Mouse (Mus musculus) midbrain, embryonic 16.5 days (tissue): ENCODE measurements around the gene Ndufab1. TPM values are rescaled to one million over a fixed set of nuclear protein-coding genes. Genes with fewer than 3 reads are reported as not detected.
A peak's percentile ranks its signal among the peaks of the same experiment; 100 is the strongest.
"Not testable (repeated sequence)": the region's sequence is repeated elsewhere in the genome, so short reads cannot be mapped to it uniquely, and the experiment has no call there.

Source experiments
- ATAC-seq: fragments of 200-750 bp; cut with Nextera tagmentation; 2 replicates; pipeline ENCODE4 v1.8.0; 2017; ENCODE audit warnings: moderate TSS enrichment
- H3K27ac ChIP-seq: fragments of 300-500 bp; sonication (generic); 2 replicates; pipeline ENCODE4 v1.5.1; 2014; ENCODE audit warnings: mild to moderate bottlenecking, low read length, mixed read lengths
- H3K27me3 ChIP-seq: fragments of 300-500 bp; sonication (generic); 2 replicates; pipeline ENCODE4 v1.6.1; 2014; ENCODE audit warnings: low read depth, low read length, mixed read lengths; ENCODE audit not compliant: control insufficient read depth, insufficient read depth
- H3K36me3 ChIP-seq: fragments of 300-500 bp; sonication (generic); 2 replicates; pipeline ENCODE4 v1.6.1; 2014; ENCODE audit warnings: mild to moderate bottlenecking, low read length, moderate library complexity, mixed read lengths; ENCODE audit not compliant: control insufficient read depth, insufficient read depth
- H3K4me1 ChIP-seq: fragments of 300-500 bp; sonication (generic); 2 replicates; pipeline ENCODE4 v1.6.1; 2014; ENCODE audit warnings: mild to moderate bottlenecking, low read length, mixed read lengths; ENCODE audit not compliant: control insufficient read depth, insufficient read depth
- H3K4me2 ChIP-seq: fragments of 300-500 bp; sonication (generic); 2 replicates; pipeline ENCODE4 v1.6.1; 2014; ENCODE audit warnings: mild to moderate bottlenecking, low read length, mixed read lengths
- H3K4me3 ChIP-seq: fragments of 300-500 bp; sonication (generic); 2 replicates; pipeline ENCODE4 v1.5.1; 2014; ENCODE audit warnings: low read depth, mild to moderate bottlenecking, low read length, moderate library complexity, mixed read lengths
- H3K9ac ChIP-seq: fragments of 300-500 bp; sonication (generic); 2 replicates; pipeline ENCODE4 v1.6.1; 2014; ENCODE audit warnings: low read depth, low read length, mixed read lengths
- H3K9me3 ChIP-seq: fragments of 300-500 bp; sonication (generic); replicated peaks from 2 replicates; pipeline ENCODE4 v1.6.1; 2014; ENCODE audit warnings: mild to moderate bottlenecking, low read length, mixed read lengths; ENCODE audit not compliant: control insufficient read depth, poor library complexity, severe bottlenecking
- WGBS: fragments of 180-500 bp; shearing (Covaris S2); extraction: QIAGEN DNeasy Blood & Tissue Kit; methylation state at CpG from one replicate; pipeline ENCODE4 v1.1.7; 2014; 5-methylcytosine and 5-hydroxymethylcytosine counted together
- polyA plus RNA-seq: library from polyadenylated mRNA; unstranded; fragments of >200 nt; fragmentation: Nextera tagmentation; extraction: Ambion mirVana; gene quantifications from 2 replicates; pipeline ENCODE4 v1.2.1, GENCODE M21; 2015

Gene Ndufab1
- polyA plus RNA-seq, 1 experiment from 2014 or later: 601 TPM

DNA sequence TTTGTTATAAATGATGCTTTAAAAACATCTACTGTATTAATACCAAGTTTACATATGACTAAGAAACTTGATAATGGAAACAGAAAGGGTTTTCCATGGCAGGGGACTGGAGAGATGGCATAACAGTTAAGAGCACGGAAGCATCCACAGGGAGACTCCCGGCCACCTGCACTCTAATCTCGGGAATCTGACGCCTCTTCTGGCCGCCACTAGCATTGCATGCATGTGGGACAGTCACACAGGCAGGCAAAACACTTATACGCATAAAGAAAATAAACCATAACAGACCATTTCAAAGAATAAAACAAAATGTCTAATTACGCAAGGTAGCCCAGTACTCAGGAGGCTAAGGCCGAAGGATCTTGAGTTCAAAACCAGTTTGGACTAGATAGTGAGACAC lies 23.9 kb upstream of the Ndufab1 start:
- Histone ChIP-seq H3K9ac (no peak overlapping the region), H3K4me2 (no peak overlapping the region), H3K4me1 (no peaks in the 10 kb centered on the region), H3K9me3 (no peaks in the 10 kb centered on the region), H3K4me3 (no peak overlapping the region), H3K27ac (no peak overlapping the region), H3K27me3 (no peaks in the 10 kb centered on the region), H3K36me3 (peaks cover 8% of the 10 kb centered on the region; the same call in 1 of the 2 replicates)
- WGBS: 76% methylated on average over 8 of the region's 8 CpGs
- no peak for ATAC-seq

DNA sequence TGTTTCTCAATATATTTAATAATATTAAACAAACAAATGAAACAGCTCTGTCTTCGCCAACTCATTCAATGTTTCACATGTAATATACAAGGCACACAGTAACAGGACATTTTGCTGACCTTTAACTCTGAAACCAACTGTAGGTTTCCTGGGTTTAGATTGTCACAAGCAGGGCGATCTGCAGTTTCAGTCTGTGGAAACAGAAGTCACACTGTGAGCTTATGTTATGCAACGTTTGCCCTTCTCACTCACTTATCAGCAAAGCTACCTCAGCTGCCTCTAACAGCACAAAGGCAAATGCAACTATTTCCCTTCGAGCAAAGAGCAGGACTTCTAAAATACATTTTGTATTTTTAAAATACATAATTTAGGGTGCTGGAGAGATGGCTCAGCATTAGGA lies 21.8 kb upstream of the Ndufab1 start:
- 88% methylated on average over 4 of the region's 4 CpGs for WGBS
- no peaks in the 10 kb centered on the region for H3K4me1 ChIP-seq
- peaks cover 10% of the 10 kb centered on the region; the same call in 1 of the 2 replicates for H3K36me3 ChIP-seq
- H3K9ac ChIP-seq: no peak overlapping the region
- no peaks in the 10 kb centered on the region for H3K9me3 ChIP-seq
- H3K27me3 ChIP-seq: no peaks in the 10 kb centered on the region
- no peak for ATAC-seq
- no peak overlapping the region for H3K4me3 ChIP-seq
- no peak overlapping the region for H3K27ac ChIP-seq
- H3K4me2 ChIP-seq: no peak overlapping the region

DNA sequence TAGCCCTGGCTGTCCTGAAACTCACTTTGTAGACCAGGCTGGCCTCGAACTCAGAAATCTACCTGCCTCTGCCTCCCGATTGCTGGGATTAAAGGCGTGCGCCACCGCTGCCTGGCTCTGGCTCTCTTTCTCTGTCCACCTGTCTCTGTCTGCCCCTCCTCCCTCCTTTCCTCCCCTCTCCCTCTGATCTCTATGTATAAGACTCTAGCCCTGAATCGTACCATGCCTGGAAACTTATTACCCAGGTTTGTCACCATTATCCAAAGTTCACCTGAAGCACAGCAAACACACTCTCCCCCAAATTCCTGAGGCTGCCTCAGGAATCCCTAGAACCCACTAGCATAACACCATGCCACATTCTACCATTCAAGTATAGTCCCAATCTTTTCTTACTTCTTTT lies 6.5 kb upstream of the Ndufab1 start:
- no peak for ATAC-seq
- Histone ChIP-seq H3K9ac (no peak overlapping the region), H3K27me3 (no peaks in the 10 kb centered on the region), H3K4me2 (no peak overlapping the region), H3K27ac (no peak overlapping the region), H3K4me3 (no peak overlapping the region), H3K4me1 (no peaks in the 10 kb centered on the region), H3K36me3 (no peaks in the 10 kb centered on the region), H3K9me3 (no peaks in the 10 kb centered on the region)
- WGBS: 97% methylated on average over 6 of the region's 6 CpGs

DNA sequence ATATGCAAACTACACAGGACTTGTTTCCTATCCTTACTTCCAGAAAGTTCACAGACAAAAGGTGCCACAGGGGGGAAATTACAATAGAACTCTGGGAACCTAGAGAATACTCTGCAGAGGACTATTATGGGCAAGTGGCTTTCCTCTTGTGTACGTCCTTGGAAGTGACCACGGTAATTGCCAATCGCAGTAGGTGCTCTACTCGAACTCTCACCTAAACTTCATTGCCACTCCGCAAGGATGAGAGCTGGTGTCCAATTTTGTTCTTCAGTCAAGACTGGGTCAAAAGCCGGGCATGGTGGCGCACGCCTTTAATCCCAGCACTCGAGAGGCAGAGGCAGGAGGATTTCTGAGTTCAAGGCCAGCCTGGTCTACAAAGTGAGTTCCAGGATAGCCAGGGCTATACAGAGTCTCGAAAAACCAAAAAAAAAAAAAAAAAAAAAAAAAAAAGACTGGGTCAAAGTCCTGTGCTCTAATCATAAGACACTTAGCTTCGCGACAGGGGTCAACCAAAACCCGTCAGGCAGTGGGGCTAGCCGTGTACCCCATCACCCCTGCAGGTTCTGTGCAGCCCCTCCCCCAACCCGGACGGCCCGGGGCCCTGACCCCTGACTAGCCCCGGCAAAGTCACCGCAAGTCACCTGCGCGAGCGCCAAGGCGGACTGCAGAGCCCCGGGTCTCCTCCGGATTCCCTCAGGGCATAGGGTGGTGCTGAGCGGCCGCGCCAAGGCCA lies 506 bp downstream of the Ndufab1 start:
- not testable (repeated sequence) for H3K27me3 ChIP-seq, H3K36me3 ChIP-seq, H3K9me3 ChIP-seq
- peak; percentile 79 for ATAC-seq
- Histone ChIP-seq H3K27ac (peak overlapping the region; percentile 73), H3K4me2 (peak overlapping the region; percentile 88), H3K4me3 (peak overlapping the region; percentile 75), H3K4me1 (peaks cover 18% of the 10 kb centered on the region), H3K9ac (peak overlapping the region; percentile 87)
- 8% methylated on average over 21 of the region's 28 CpGs for WGBS

DNA sequence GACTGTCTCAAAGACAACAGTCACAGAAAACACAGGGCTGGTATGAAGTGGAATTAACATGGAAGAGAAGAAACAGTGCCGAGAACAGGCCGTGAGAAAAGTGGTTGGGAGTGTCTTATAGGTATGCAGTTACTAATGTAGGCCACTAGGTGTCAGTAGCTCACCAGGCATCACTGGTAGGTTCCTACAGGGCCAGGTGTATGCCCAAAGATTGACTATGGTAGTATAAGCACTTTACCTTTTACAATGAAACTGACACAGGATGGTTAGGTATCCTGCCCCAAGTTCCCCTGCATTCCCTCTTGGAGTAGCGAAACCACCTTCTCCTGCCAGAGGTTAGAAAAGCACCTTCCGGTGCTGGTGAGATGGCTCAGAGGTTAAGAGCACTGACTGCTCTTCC lies 2.5 kb downstream of the Ndufab1 start:
- Histone ChIP-seq H3K9me3 (no peaks in the 10 kb centered on the region), H3K4me1 (peaks cover 18% of the 10 kb centered on the region), H3K27ac (no peak overlapping the region), H3K9ac (no peak overlapping the region), H3K36me3 (peaks cover 21% of the 10 kb centered on the region), H3K4me3 (no peak overlapping the region), H3K27me3 (no peaks in the 10 kb centered on the region), H3K4me2 (0 out of 2 replicates have a peak overlapping the region, but pooled peaks have one; percentile 12)
- ATAC-seq: no peak
- WGBS: 57% methylated on average over 4 of the region's 4 CpGs

DNA sequence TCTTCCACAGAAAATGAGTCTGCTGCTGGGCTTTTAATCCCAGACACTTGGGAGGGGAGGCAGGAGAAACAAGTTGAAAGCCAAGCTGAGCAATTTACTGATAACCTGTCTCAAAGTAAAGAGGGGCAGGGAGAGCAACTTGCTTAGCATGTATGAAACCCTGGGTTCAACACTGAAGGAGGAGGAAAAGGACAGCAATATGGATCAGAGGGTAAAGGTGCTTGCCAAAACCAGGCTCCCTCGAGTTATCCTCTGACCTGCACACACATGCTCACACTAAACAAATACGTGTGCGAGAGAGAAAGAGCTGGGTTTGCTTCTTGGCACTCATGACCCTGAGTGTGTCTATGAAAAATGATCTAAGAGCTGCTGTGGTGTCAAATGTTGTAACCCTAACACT lies 3.7 kb downstream of the Ndufab1 start:
- no peak for ATAC-seq
- H3K36me3 ChIP-seq: peaks cover 21% of the 10 kb centered on the region

DNA sequence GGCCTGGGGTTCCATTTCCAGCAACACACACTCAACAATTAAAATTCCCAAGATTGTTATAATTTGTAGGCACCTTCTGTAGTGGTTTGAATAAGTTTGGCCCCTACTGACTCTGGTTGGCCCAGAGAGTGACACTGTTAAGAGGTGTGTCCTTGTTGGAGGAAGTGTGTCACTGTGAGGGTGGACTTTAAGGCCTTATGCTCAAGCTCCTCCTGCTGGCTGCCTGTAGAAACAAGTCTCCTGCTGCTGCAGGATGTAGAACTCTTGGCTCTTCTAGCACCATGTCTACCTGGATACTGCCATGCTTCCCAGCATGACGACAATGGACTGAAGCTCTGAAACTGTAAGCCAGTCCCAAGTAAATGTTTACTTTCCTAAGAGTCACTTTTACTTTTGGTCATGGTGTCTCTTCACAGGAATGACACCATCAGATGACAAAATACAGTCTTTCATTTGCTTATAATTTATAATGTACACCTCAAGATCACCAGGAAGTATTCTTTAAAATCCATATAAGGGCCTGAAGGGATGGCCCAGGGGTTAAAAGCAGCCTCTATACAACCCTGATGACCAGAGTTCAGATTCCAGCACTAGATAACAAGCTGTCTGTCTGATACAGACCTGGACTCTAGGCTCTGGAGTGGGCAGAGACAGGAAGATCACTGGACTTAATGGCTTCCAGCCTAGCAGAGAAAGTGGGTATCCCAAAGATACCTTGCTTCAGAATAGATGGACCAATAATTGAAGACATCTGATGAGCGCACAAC lies 6.9 kb downstream of the Ndufab1 start:
- H3K4me2 ChIP-seq: no peak overlapping the region
- WGBS: 94% methylated on average over 2 of the region's 2 CpGs
- ATAC-seq: no peak
- H3K9me3 ChIP-seq: no peaks in the 10 kb centered on the region
- no peak overlapping the region for H3K27ac ChIP-seq
- H3K27me3 ChIP-seq: no peaks in the 10 kb centered on the region
- H3K4me3 ChIP-seq: no peak overlapping the region
- H3K36me3 ChIP-seq: peaks cover 36% of the 10 kb centered on the region
- peaks cover 6% of the 10 kb centered on the region; the same call in 1 of the 2 replicates for H3K4me1 ChIP-seq
- no peak overlapping the region for H3K9ac ChIP-seq

More for the DNA sequence above, 3.7 kb downstream of the Ndufab1 start:
- no peak overlapping the region for H3K4me2 ChIP-seq
- no peak overlapping the region for H3K9ac ChIP-seq
- H3K27ac ChIP-seq: no peak overlapping the region
- H3K4me1 ChIP-seq: peaks cover 18% of the 10 kb centered on the region
- H3K4me3 ChIP-seq: no peak overlapping the region
- no peaks in the 10 kb centered on the region for H3K9me3 ChIP-seq
- H3K27me3 ChIP-seq: no peaks in the 10 kb centered on the region
- 96% methylated on average over 3 of the region's 3 CpGs for WGBS

DNA sequence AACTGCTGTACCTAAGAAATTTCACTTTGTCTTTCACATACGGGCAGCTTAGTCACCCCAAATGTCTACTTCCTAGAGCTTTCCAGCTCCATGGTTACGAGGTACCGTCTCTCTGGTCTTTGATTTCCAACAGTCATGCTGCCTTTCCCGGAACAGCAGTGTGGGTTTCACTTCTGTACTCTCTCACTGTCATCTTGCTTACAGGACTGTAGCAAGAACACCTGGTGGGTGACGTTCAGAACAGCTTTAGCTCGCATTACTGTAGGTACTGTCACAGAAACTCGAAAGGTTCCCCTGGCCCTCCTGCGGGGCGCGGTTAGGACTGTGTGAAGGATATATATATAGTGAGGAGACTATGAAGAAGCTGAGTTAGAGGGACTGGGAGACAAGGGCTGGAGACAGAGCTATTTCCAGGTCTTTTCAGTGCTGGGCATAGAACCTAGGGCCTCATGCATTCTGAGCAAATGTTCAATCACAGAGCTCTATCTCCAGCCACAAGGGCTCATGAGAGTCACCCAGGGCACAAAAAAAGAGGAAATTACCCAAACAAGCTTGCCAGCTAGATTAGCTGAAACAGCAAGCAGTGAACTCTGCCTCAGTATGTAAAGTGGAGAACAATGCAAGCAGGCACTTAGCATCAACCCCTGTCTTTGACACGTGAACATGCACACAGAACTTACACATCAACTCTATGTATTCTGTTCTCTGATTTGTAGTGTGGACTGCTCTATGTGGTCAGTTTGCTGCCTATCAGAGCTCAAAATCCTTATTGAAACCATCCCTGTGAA lies 14.3 kb downstream of the Ndufab1 start:
- 93% methylated on average over 11 of the region's 11 CpGs for WGBS
- H3K27ac ChIP-seq: no peak overlapping the region

More for the DNA sequence above, 14.3 kb downstream of the Ndufab1 start:
- Histone ChIP-seq H3K9me3 (no peaks in the 10 kb centered on the region), H3K9ac (no peak overlapping the region), H3K27me3 (no peaks in the 10 kb centered on the region), H3K4me2 (no peak overlapping the region), H3K4me3 (no peak overlapping the region), H3K4me1 (no peaks in the 10 kb centered on the region), H3K36me3 (peaks cover 31% of the 10 kb centered on the region)
- ATAC-seq: no peak
